Mouse (Mus musculus) kidney, adult 10 weeks (tissue): ENCODE results near the gene Xrcc5. TPM values are rescaled to one million over a fixed set of nuclear protein-coding genes. Genes with fewer than 3 reads are reported as not detected.

Experiments used
- polyA plus RNA-seq: library from polyadenylated mRNA; stranded (reverse); fragments of 350-450 nt; fragmentation: Illumina TruSeq; extraction: RNeasy Lipid Tissue Mini Kit (QIAGEN cat#74804); gene quantifications from one replicate; pipeline ENCODE4 v1.2.3, GENCODE M21; 2014; ENCODE audit warnings: low read depth, low replicate concordance

Gene Xrcc5
- polyA plus RNA-seq, result 75.3 TPM

DNA sequence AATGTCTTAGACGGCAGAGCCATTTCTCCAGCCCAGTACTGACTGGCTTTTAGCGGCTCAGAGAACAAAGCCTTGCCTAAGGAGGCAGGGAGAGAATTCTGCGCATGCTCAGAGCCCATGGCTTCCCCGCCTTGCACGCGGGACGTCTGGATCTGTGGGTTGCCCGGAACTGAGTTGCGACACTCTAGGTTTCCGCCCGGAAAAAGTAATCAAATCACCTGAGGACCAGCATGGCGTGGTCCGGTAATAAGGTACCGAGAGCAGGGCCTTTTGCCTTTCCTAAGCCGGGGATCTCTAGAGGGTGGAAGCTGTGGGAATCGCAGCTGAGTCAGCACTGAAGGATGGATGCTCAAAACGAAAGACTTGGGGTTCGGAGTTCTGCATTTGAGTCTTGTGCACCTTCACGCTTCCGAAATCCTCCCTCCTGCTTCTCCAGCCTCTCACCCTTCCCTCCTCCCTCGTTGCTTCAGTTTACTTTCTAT lies at the start of gene Xrcc5:
Gene Xrcc5 (plus strand): TSS at position 105 of the 482 bp plus-strand sequence.

DNA sequence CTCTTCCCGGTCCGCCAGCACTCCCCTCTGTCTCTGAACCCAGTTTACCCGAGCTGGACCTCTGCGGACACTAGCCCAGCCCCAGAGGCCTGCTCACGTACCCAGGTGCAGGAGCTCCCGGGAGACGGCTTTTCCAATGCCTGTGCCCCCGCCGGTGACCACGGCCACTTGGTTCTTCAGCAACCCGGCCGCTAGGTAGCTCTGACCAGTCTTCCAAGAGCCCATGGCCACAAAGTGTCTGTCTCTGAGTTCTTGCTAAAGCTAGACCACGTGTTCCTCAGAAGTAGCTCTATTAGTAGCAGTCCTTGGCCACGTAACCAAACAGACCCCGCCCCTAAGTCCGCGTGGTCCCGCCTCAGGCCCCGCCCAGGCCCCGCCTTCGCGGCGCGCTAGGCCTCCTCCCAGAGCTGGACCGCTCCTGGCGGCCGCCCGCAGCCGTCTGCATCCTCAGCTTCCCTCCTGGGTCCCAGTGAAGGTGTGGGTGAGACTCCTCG lies 23.2 kb upstream of the Xrcc5 start, which contains the start of the genes Pecr and Tmem169:
Gene Pecr (minus strand): TSS at position 323 of the 494 bp plus-strand sequence.
Gene Tmem169 (plus strand): TSS at position 378 of the 494 bp plus-strand sequence.

Other genes with a start within 250 kb of the Xrcc5 start
- 4.5 TPM for gene Mreg, start 95.1 kb upstream of the Xrcc5 start, polyA plus RNA-seq
- gene Pecr, start 23.1 kb upstream of the Xrcc5 start, polyA plus RNA-seq, result 170 TPM
- 23.4 TPM for gene Tmem169, start 23.1 kb upstream of the Xrcc5 start, polyA plus RNA-seq
- gene March4, start 229.5 kb downstream of the Xrcc5 start, polyA plus RNA-seq, result not detected